Mouse (Mus musculus) hindbrain, embryonic 16.5 days (tissue): ENCODE measurements at regions not wholly inside any gene's neighbourhood (a gene's known extent, or its start where the extent isn't known, plus 50 kb on each side); places are given as distances from the start of the nearest gene placed in this dataset.

Source experiments
- ATAC-seq: fragments of 200-750 bp; cut with Nextera tagmentation; 2 replicates; pipeline ENCODE4 v1.8.0; 2017; ENCODE audit warnings: moderate TSS enrichment, moderate library complexity
- H3K27ac ChIP-seq: fragments of 300-500 bp; sonication (generic); 2 replicates; pipeline ENCODE4 v1.5.1; 2014; ENCODE audit warnings: low read depth, mild to moderate bottlenecking, control low read depth, low read length, moderate library complexity
- H3K27me3 ChIP-seq: fragments of 300-500 bp; sonication (generic); replicated peaks from 2 replicates; pipeline ENCODE4 v1.6.1; 2014; ENCODE audit warnings: low read length; ENCODE audit not compliant: control insufficient read depth, insufficient read depth
- H3K36me3 ChIP-seq: fragments of 300-500 bp; sonication (generic); 2 replicates; pipeline ENCODE4 v1.6.1; 2014; ENCODE audit warnings: mild to moderate bottlenecking, low read length, moderate library complexity, mixed read lengths; ENCODE audit not compliant: control insufficient read depth, insufficient read depth
- H3K4me1 ChIP-seq: fragments of 300-500 bp; sonication (generic); 2 replicates; pipeline ENCODE4 v1.6.1; 2014; ENCODE audit warnings: low read depth, low read length; ENCODE audit not compliant: control insufficient read depth, insufficient read depth
- H3K4me2 ChIP-seq: fragments of 300-500 bp; sonication (generic); 2 replicates; pipeline ENCODE4 v1.6.1; 2014; ENCODE audit warnings: mild to moderate bottlenecking, low read length, control low read depth, moderate library complexity
- H3K4me3 ChIP-seq: fragments of 300-500 bp; sonication (generic); 2 replicates; pipeline ENCODE4 v1.5.1; 2014; ENCODE audit warnings: mild to moderate bottlenecking, low read length, control low read depth, moderate library complexity
- H3K9ac ChIP-seq: fragments of 300-500 bp; sonication (generic); 2 replicates; pipeline ENCODE4 v1.6.1; 2014; ENCODE audit warnings: low read depth, mild to moderate bottlenecking, control low read depth, low read length, moderate library complexity
- H3K9me3 ChIP-seq: fragments of 300-500 bp; sonication (generic); 2 replicates; pipeline ENCODE4 v1.6.1; 2014; ENCODE audit warnings: mild to moderate bottlenecking, low read length, moderate library complexity; ENCODE audit not compliant: control insufficient read depth
- WGBS: fragments of 180-500 bp; shearing (Covaris S2); extraction: QIAGEN DNeasy Blood & Tissue Kit; methylation state at CpG from one replicate; pipeline ENCODE4 v1.1.7; 2014; 5-methylcytosine and 5-hydroxymethylcytosine counted together

- no peak overlapping the region for H3K27ac ChIP-seq
- 0 out of 2 replicates have a peak, but pooled peaks have one; percentile 48 for ATAC-seq
- WGBS, result 52% methylated on average over 5 of the region's 5 CpGs
- no peak overlapping the region for H3K9ac ChIP-seq
- no peaks in the 10 kb centered on the region for H3K36me3 ChIP-seq
- H3K27me3 ChIP-seq, result no peaks in the 10 kb centered on the region
- no peaks in the 10 kb centered on the region for H3K9me3 ChIP-seq
- H3K4me1 ChIP-seq, result no peaks in the 10 kb centered on the region
- H3K4me3 ChIP-seq, result no peak overlapping the region
- H3K4me2 ChIP-seq, result no peak overlapping the region
These were observed 173.0 kb upstream of the Ado start for GRCm38 (mm10) chr10:67721787-67722186.

GRCm38 (mm10) chr10:67717506-67717905 lies 168.8 kb upstream of the Ado start:
- H3K27ac ChIP-seq, result no peak overlapping the region
- no peak overlapping the region for H3K4me2 ChIP-seq
- no peaks in the 10 kb centered on the region for H3K36me3 ChIP-seq
- H3K9ac ChIP-seq, result no peak overlapping the region
- no peak overlapping the region for H3K4me3 ChIP-seq
- no peaks in the 10 kb centered on the region for H3K27me3 ChIP-seq
- 80% methylated on average over 7 of the region's 7 CpGs for WGBS
- H3K4me1 ChIP-seq, result no peaks in the 10 kb centered on the region
- H3K9me3 ChIP-seq, result no peaks in the 10 kb centered on the region
- no peak for ATAC-seq

- no peak for ATAC-seq
- Histone ChIP-seq H3K27me3 (no peaks in the 10 kb centered on the region), H3K9me3 (no peaks in the 10 kb centered on the region; the same call in 1 of the 2 replicates), H3K4me2 (no peak overlapping the region), H3K4me3 (no peak overlapping the region), H3K36me3 (no peaks in the 10 kb centered on the region), H3K27ac (no peak overlapping the region), H3K4me1 (no peaks in the 10 kb centered on the region), H3K9ac (no peak overlapping the region)
- WGBS, result 86% methylated on average over 4 of the region's 4 CpGs
These were observed 166.3 kb upstream of the Ado start for GRCm38 (mm10) chr10:67715046-67715445.

GRCm38 (mm10) chr10:67713098-67713497 lies 164.3 kb upstream of the Ado start:
- Histone ChIP-seq H3K36me3 (no peaks in the 10 kb centered on the region), H3K27ac (no peak overlapping the region), H3K4me2 (no peak overlapping the region), H3K27me3 (no peaks in the 10 kb centered on the region), H3K4me1 (no peaks in the 10 kb centered on the region), H3K4me3 (no peak overlapping the region), H3K9ac (no peak overlapping the region), H3K9me3 (no peaks in the 10 kb centered on the region; the same call in 1 of the 2 replicates)
- 89% methylated on average over 10 of the region's 10 CpGs for WGBS
- no peak for ATAC-seq

DNA sequence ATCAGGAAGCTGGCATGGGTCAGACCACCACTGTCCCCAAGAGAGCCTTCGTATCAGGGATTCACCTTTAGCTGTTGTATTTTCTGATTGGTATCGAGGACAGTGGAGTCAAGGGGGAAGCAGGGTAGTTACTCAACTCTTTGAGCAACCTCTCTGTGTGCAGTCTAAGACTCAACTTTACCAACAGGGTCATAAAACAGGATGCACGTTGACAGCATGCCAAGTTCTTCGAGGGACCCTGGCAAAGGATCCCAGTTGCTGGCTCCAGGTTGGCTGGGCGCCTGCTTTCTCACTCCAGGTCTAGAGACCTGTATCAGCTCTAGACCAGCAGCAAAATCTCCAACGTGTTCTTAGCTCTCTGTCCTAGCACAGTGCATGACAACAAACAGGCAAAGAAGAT lies 163.9 kb upstream of the Ado start:
- Histone ChIP-seq H3K36me3 (no peaks in the 10 kb centered on the region), H3K4me2 (no peak overlapping the region), H3K4me3 (no peak overlapping the region), H3K27me3 (no peaks in the 10 kb centered on the region), H3K27ac (no peak overlapping the region), H3K9ac (no peak overlapping the region), H3K4me1 (no peaks in the 10 kb centered on the region), H3K9me3 (no peaks in the 10 kb centered on the region; the same call in 1 of the 2 replicates)
- no peak for ATAC-seq
- 72% methylated on average over 6 of the region's 6 CpGs for WGBS

GRCm38 (mm10) chr10:67711961-67712360 lies 163.2 kb upstream of the Ado start:
- Histone ChIP-seq H3K27me3 (no peaks in the 10 kb centered on the region), H3K27ac (no peak overlapping the region), H3K36me3 (no peaks in the 10 kb centered on the region), H3K9me3 (no peaks in the 10 kb centered on the region; the same call in 1 of the 2 replicates), H3K4me3 (no peak overlapping the region), H3K9ac (no peak overlapping the region), H3K4me2 (no peak overlapping the region), H3K4me1 (no peaks in the 10 kb centered on the region)
- ATAC-seq, result no peak
- 85% methylated on average over 3 of the region's 3 CpGs for WGBS

DNA sequence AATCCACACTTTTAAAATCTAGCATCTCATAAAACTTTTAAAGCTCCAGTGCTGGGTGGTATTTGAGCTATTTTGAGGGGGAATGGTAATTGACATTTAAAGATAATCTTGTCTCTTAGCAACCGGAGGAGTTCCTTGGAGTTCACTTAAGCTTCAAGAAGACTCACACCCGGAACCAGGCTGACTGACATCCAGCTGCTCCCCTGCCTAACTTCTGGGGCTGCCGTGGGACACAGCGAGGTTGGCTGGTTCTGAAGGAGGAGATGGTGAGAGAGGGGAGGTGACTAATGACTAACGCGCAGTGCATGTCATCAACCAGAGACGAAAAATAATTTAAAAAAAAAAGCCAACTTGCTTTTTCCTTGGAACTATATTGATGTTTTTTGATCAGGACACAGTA lies 157.7 kb upstream of the Ado start:
- H3K9ac ChIP-seq, result no peak overlapping the region
- no peak overlapping the region for H3K4me2 ChIP-seq
- no peak overlapping the region for H3K27ac ChIP-seq
- ATAC-seq, result no peak
- no peaks in the 10 kb centered on the region for H3K27me3 ChIP-seq
- no peaks in the 10 kb centered on the region for H3K36me3 ChIP-seq
- 74% methylated on average over 7 of the region's 7 CpGs for WGBS
- H3K4me1 ChIP-seq, result no peaks in the 10 kb centered on the region
- no peaks in the 10 kb centered on the region for H3K9me3 ChIP-seq
- H3K4me3 ChIP-seq, result no peak overlapping the region

- no peak overlapping the region for H3K4me2 ChIP-seq
- no peak for ATAC-seq
- H3K4me3 ChIP-seq, result no peak overlapping the region
- H3K9me3 ChIP-seq, result no peaks in the 10 kb centered on the region
- no peak overlapping the region for H3K9ac ChIP-seq
- H3K36me3 ChIP-seq, result no peaks in the 10 kb centered on the region
- WGBS, result 76% methylated on average over 9 of the region's 9 CpGs
- H3K4me1 ChIP-seq, result no peaks in the 10 kb centered on the region
- no peak overlapping the region for H3K27ac ChIP-seq
- H3K27me3 ChIP-seq, result no peaks in the 10 kb centered on the region
These were observed 154.2 kb upstream of the Ado start for GRCm38 (mm10) chr10:67702783-67703455.

DNA sequence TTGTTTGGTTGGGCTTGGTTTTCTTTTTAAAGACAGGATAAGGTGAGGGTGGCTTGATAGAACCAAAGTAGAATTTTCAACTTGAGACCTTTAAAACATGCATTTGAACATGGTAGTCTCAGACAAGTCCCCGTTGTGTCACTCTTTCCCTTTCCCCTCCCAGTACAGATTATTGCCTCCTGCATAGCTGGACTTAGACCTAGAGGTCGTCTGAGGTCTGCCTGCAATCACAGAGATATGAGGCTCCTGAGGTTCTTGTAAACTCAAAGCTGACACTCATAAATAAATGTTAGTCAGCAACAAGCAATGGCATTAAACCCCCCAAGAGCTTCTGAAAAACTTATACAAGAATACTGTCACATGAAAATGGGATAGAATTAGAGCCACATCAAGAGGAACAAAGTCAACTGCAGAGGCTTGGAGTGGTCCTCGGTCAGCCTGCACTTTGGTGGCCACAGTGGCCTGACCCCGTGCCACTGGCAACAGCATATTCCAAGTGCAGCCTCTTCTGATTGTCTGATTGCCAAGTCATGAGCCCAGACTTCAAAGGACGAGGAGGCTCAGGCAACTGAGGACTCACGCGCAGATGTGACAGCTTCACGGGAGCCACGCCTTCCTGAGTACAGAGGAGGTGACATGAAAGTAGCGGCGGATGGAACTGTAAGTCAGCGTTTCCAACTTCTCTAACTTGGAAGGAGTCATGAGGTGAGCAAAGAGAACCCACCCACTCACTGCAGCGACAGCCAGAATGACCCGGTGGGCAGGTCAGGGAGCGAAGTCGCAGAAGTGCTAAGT lies 148.8 kb upstream of the Ado start:
- no peaks in the 10 kb centered on the region for H3K36me3 ChIP-seq
- ATAC-seq, result no peak
- no peaks in the 10 kb centered on the region for H3K27me3 ChIP-seq
- 85% methylated on average over 16 of the region's 16 CpGs for WGBS
- H3K4me2 ChIP-seq, result no peak overlapping the region
- H3K9me3 ChIP-seq, result no peaks in the 10 kb centered on the region
- H3K9ac ChIP-seq, result no peak overlapping the region
- no peaks in the 10 kb centered on the region for H3K4me1 ChIP-seq
- H3K4me3 ChIP-seq, result no peak overlapping the region
- no peak overlapping the region for H3K27ac ChIP-seq
